Mouse (Mus musculus) cerebellum, adult 2 months (tissue): Measurements from ENCODE around the gene Aqp6. TPM values are rescaled to one million over a fixed set of nuclear protein-coding genes. Genes with fewer than 3 reads are reported as not detected.

Source experiments
- DNase-seq, 2 experiments: peaks; one replicate each; pipeline ENCODE4 v3.0.0; 2021
- H3K27ac ChIP-seq: fragments of 200-500 bp; 2 replicates; pipeline ENCODE4 v1.5.1; 2012; ENCODE audit warnings: low read length, control low read depth, inconsistent platforms; ENCODE audit not compliant: insufficient read depth
- H3K27me3 ChIP-seq: fragments of 200-500 bp; 2 replicates; pipeline ENCODE4 v1.6.1; 2012; ENCODE audit warnings: inconsistent platforms, mild to moderate bottlenecking, low read length, moderate library complexity; ENCODE audit not compliant: control insufficient read depth, insufficient read depth
- H3K4me1 ChIP-seq: fragments of 200-500 bp; 2 replicates; pipeline ENCODE4 v1.6.1; 2011; ENCODE audit warnings: low read length; ENCODE audit not compliant: control insufficient read depth, insufficient read depth
- H3K4me3 ChIP-seq: fragments of 200-500 bp; replicated peaks from 2 replicates; pipeline ENCODE3; 2011; ENCODE audit warnings: mild to moderate bottlenecking, low read depth, low read length, control low read depth; ENCODE audit not compliant: insufficient read depth
- CTCF ChIP-seq: fragments of 200-500 bp; IDR thresholded peaks from 2 replicates; pipeline ENCODE4 v1.5.1; 2011; ENCODE audit warnings: low read depth, mild to moderate bottlenecking, control low read depth, low read length, moderate library complexity, borderline replicate concordance; ENCODE audit not compliant: insufficient read depth
- POLR2A ChIP-seq: fragments of 200-500 bp; IDR thresholded peaks from 2 replicates; pipeline ENCODE4 v1.6.1; 2011; ENCODE audit warnings: low read length, control low read depth, borderline replicate concordance; ENCODE audit not compliant: insufficient read depth
- WGBS: fragments of 180-500 bp; shearing (Covaris S2); methylation state at CpG from one replicate; pipeline ENCODE4 v1.1.7; 2018; 5-methylcytosine and 5-hydroxymethylcytosine counted together
- polyA plus RNA-seq: library from polyadenylated mRNA; depleted of rRNA; stranded (reverse); fragments of >200 nt; gene quantifications from 2 replicates; pipeline ENCODE4 v1.2.3, GENCODE M21; 2012

Gene Aqp6
- polyA plus RNA-seq, 1 experiment = 29.0 TPM

GRCm38 (mm10) chr15:99637405-99638123 lies 36.4 kb downstream of the Aqp6 start:
- H3K4me3 ChIP-seq = no peak overlapping the region
- no peak for DNase-seq
- TF ChIP-seq POLR2A (no peak), CTCF (no peak)
- WGBS = 80% methylated on average over 12 of the region's 12 CpGs
- H3K27ac ChIP-seq = no peak overlapping the region
- no peaks in the 10 kb centered on the region for H3K27me3 ChIP-seq
- H3K4me1 ChIP-seq = no peaks in the 10 kb centered on the region

GRCm38 (mm10) chr15:99638124-99638485 lies 36.9 kb downstream of the Aqp6 start:
- TF ChIP-seq POLR2A = no peak
- no peak for TF ChIP-seq CTCF
- Histone ChIP-seq H3K4me3 (no peak overlapping the region), H3K27me3 (no peaks in the 10 kb centered on the region), H3K4me1 (no peaks in the 10 kb centered on the region), H3K27ac (no peak overlapping the region)
- WGBS = 91% methylated on average over 5 of the region's 5 CpGs
- no peak for DNase-seq

GRCm38 (mm10) chr15:99642622-99643021 lies 41.4 kb downstream of the Aqp6 start:
- no peak for DNase-seq
- H3K27ac ChIP-seq = no peak overlapping the region
- H3K4me1 ChIP-seq = peaks cover 4% of the 10 kb centered on the region
- no peaks in the 10 kb centered on the region for H3K27me3 ChIP-seq
- WGBS = 63% methylated on average over 6 of the region's 6 CpGs
- no peak overlapping the region for H3K4me3 ChIP-seq
- no peak for TF ChIP-seq POLR2A
- no peak for TF ChIP-seq CTCF

GRCm38 (mm10) chr15:99643832-99644231 lies 42.6 kb downstream of the Aqp6 start:
- peaks cover 4% of the 10 kb centered on the region for H3K4me1 ChIP-seq
- no peaks in the 10 kb centered on the region for H3K27me3 ChIP-seq
- TF ChIP-seq POLR2A (no peak), CTCF (no peak)
- 91% methylated on average over 10 of the region's 10 CpGs for WGBS
- no peak for DNase-seq
- no peak overlapping the region for H3K4me3 ChIP-seq
- no peak overlapping the region for H3K27ac ChIP-seq

GRCm38 (mm10) chr15:99644776-99645175 lies 43.6 kb downstream of the Aqp6 start:
- Histone ChIP-seq H3K4me1 (peaks cover 4% of the 10 kb centered on the region), H3K27ac (no peak overlapping the region), H3K27me3 (no peaks in the 10 kb centered on the region), H3K4me3 (no peak overlapping the region)
- peak; percentile 44 to 52 for DNase-seq
- WGBS = 15% methylated on average over 7 of the region's 7 CpGs
- TF ChIP-seq CTCF (no peak), POLR2A (no peak)

- Histone ChIP-seq H3K27me3 (no peaks in the 10 kb centered on the region), H3K4me3 (no peak overlapping the region), H3K27ac (no peak overlapping the region), H3K4me1 (peaks cover 4% of the 10 kb centered on the region)
- no peak for DNase-seq
- WGBS = 42% methylated on average over 4 of the region's 4 CpGs
- TF ChIP-seq CTCF = no peak
- no peak for TF ChIP-seq POLR2A
Measured at GRCm38 (mm10) chr15:99648326-99648725, 47.1 kb downstream of the Aqp6 start.

GRCm38 (mm10) chr15:99649067-99649761 lies 48.0 kb downstream of the Aqp6 start:
- DNase-seq = no peak
- Histone ChIP-seq H3K4me3 (no peak overlapping the region), H3K4me1 (peaks cover 7% of the 10 kb centered on the region), H3K27ac (no peak overlapping the region), H3K27me3 (no peaks in the 10 kb centered on the region)
- TF ChIP-seq CTCF (no peak), POLR2A (no peak)
- 37% methylated on average over 6 of the region's 6 CpGs for WGBS

GRCm38 (mm10) chr15:99650304-99650703 lies 49.1 kb downstream of the Aqp6 start:
- no peak overlapping the region for H3K27ac ChIP-seq
- DNase-seq = no peak
- TF ChIP-seq POLR2A (no peak), CTCF (no peak)
- H3K4me3 ChIP-seq = no peak overlapping the region
- H3K27me3 ChIP-seq = no peaks in the 10 kb centered on the region
- peaks cover 3% of the 10 kb centered on the region; the same call in 1 of the 2 replicates for H3K4me1 ChIP-seq
- 53% methylated on average over 2 of the region's 2 CpGs for WGBS
